Mouse (Mus musculus) forebrain, embryonic 15.5 days (tissue): ENCODE measurements at regions not wholly inside any gene's neighbourhood (a gene's known extent, or its start where the extent isn't known, plus 50 kb on each side); places are given as distances from the start of the nearest gene placed in this dataset.
A peak's percentile ranks its signal among the peaks of the same experiment; 100 is the strongest.

ENCODE experiments used
- ATAC-seq: fragments of 200-750 bp; cut with Nextera tagmentation; replicated peaks from 2 replicates; pipeline ENCODE4 v1.8.0; 2017; ENCODE audit warnings: mild to moderate bottlenecking, moderate TSS enrichment, moderate library complexity
- H3K27ac ChIP-seq: fragments of 300-500 bp; sonication (generic); replicated peaks from 2 replicates; pipeline ENCODE4 v1.5.1; 2015; ENCODE audit warnings: mild to moderate bottlenecking, inconsistent platforms
- H3K27me3 ChIP-seq: fragments of 300-500 bp; sonication (generic); 2 replicates; pipeline ENCODE4 v1.6.1; 2015; ENCODE audit warnings: inconsistent platforms
- H3K36me3 ChIP-seq: fragments of 300-500 bp; sonication (generic); 2 replicates; pipeline ENCODE4 v1.6.1; 2015; ENCODE audit warnings: mild to moderate bottlenecking, inconsistent platforms
- H3K4me1 ChIP-seq: fragments of 300-500 bp; sonication (generic); 2 replicates; pipeline ENCODE4 v1.6.1; 2015; ENCODE audit warnings: inconsistent platforms
- H3K4me2 ChIP-seq: fragments of 300-500 bp; sonication (generic); replicated peaks from 2 replicates; pipeline ENCODE4 v1.6.1; 2015; ENCODE audit warnings: mild to moderate bottlenecking, inconsistent platforms
- H3K4me3 ChIP-seq: fragments of 300-500 bp; sonication (generic); 2 replicates; pipeline ENCODE4 v1.5.1; 2015; ENCODE audit warnings: mild to moderate bottlenecking, inconsistent platforms
- H3K9ac ChIP-seq: fragments of 300-500 bp; sonication (generic); replicated peaks from 2 replicates; pipeline ENCODE4 v1.6.1; 2015; ENCODE audit warnings: mild to moderate bottlenecking, inconsistent platforms
- H3K9me3 ChIP-seq: fragments of 300-500 bp; sonication (generic); 2 replicates; pipeline ENCODE4 v1.6.1; 2016; ENCODE audit warnings: inconsistent platforms
- WGBS: fragments of 180-500 bp; shearing (Covaris S2); methylation state at CpG from one replicate; pipeline ENCODE4 v1.1.7; 2015; ENCODE audit warnings: mixed read lengths; 5-methylcytosine and 5-hydroxymethylcytosine counted together

- WGBS, result 16% methylated on average over 4 of the region's 4 CpGs
- Histone ChIP-seq H3K4me1 (no peaks in the 10 kb centered on the region), H3K27ac (no peak overlapping the region), H3K27me3 (no peaks in the 10 kb centered on the region), H3K9me3 (no peaks in the 10 kb centered on the region), H3K4me3 (no peak overlapping the region), H3K9ac (no peak overlapping the region), H3K36me3 (no peaks in the 10 kb centered on the region), H3K4me2 (no peak overlapping the region)
- 0 out of 2 replicates have a peak, but pooled peaks have one; percentile 19 for ATAC-seq
Observed at GRCm38 (mm10) chr13:78717686-78718431, 518.3 kb upstream of the Nr2f1 start.

GRCm38 (mm10) chr13:78717159-78717558 is 517.6 kb upstream of the Nr2f1 start:
- no peaks in the 10 kb centered on the region for H3K36me3 ChIP-seq
- ATAC-seq, result no peak
- WGBS, result 8% methylated on average over 1 of the region's 1 CpGs
- no peak overlapping the region for H3K4me3 ChIP-seq
- H3K4me2 ChIP-seq, result no peak overlapping the region
- no peak overlapping the region for H3K27ac ChIP-seq
- no peaks in the 10 kb centered on the region for H3K9me3 ChIP-seq
- no peaks in the 10 kb centered on the region for H3K27me3 ChIP-seq
- H3K4me1 ChIP-seq, result no peaks in the 10 kb centered on the region
- no peak overlapping the region for H3K9ac ChIP-seq

DNA sequence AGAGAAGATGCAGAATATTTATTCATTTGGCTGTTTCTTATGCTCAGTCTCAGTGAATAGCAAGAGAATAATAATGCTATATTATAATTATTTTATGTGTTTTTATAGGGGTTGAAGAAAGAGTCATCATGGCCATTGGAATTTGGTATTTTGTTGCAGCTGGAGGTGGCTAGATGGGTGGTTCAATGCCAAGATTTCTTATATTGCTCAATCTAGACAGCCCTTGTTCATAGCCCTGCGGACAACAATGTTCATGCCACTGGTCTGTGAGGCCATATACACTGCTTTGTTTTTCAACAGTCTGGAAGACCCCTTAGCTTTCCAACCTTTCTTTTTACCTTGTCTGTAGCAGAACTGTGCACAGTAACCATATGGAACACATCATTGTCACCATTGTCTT is 505.1 kb upstream of the Nr2f1 start:
- no peaks in the 10 kb centered on the region for H3K36me3 ChIP-seq
- WGBS, result 95% methylated on average over 1 of the region's 1 CpGs

GRCm38 (mm10) chr13:78697814-78698519 is 498.4 kb upstream of the Nr2f1 start:
- no peak overlapping the region; the same call in 1 of the 2 replicates for H3K27ac ChIP-seq
- WGBS, result 21% methylated on average over 3 of the region's 3 CpGs

More for the DNA sequence above, 505.1 kb upstream of the Nr2f1 start:
- Histone ChIP-seq H3K9me3 (no peaks in the 10 kb centered on the region), H3K4me3 (no peak overlapping the region), H3K27ac (no peak overlapping the region), H3K4me1 (no peaks in the 10 kb centered on the region), H3K9ac (no peak overlapping the region), H3K4me2 (no peak overlapping the region), H3K27me3 (no peaks in the 10 kb centered on the region)
- ATAC-seq, result no peak

GRCm38 (mm10) chr13:78679255-78679895 is 479.8 kb upstream of the Nr2f1 start:
- peak; percentile 46; the same call in 1 of the 2 replicates for ATAC-seq
- no peak overlapping the region for H3K4me3 ChIP-seq
- H3K4me1 ChIP-seq, result peaks cover 6% of the 10 kb centered on the region; the same call in 1 of the 2 replicates
- no peak overlapping the region for H3K9ac ChIP-seq
- 25% methylated on average over 4 of the region's 4 CpGs for WGBS
- no peaks in the 10 kb centered on the region for H3K36me3 ChIP-seq
- H3K4me2 ChIP-seq, result no peak overlapping the region
- H3K27ac ChIP-seq, result no peak overlapping the region
- no peaks in the 10 kb centered on the region for H3K27me3 ChIP-seq
- no peaks in the 10 kb centered on the region for H3K9me3 ChIP-seq

More at GRCm38 (mm10) chr13:78697814-78698519, 498.4 kb upstream of the Nr2f1 start:
- Histone ChIP-seq H3K27me3 (no peaks in the 10 kb centered on the region), H3K9ac (no peak overlapping the region), H3K36me3 (no peaks in the 10 kb centered on the region), H3K9me3 (no peaks in the 10 kb centered on the region), H3K4me1 (peaks cover 7% of the 10 kb centered on the region), H3K4me2 (no peak overlapping the region), H3K4me3 (no peak overlapping the region)
- ATAC-seq, result peak; percentile 68

- Histone ChIP-seq H3K9me3 (no peaks in the 10 kb centered on the region), H3K36me3 (no peaks in the 10 kb centered on the region), H3K4me2 (no peak overlapping the region), H3K27me3 (no peaks in the 10 kb centered on the region), H3K4me3 (no peak overlapping the region), H3K27ac (peak overlapping the region; percentile 31; the same call in 1 of the 2 replicates), H3K4me1 (peaks cover 6% of the 10 kb centered on the region; the same call in 1 of the 2 replicates), H3K9ac (no peak overlapping the region)
- peak; percentile 69 for ATAC-seq
- 10% methylated on average over 7 of the region's 7 CpGs for WGBS
Observed at GRCm38 (mm10) chr13:78678241-78678640, 478.7 kb upstream of the Nr2f1 start.

DNA sequence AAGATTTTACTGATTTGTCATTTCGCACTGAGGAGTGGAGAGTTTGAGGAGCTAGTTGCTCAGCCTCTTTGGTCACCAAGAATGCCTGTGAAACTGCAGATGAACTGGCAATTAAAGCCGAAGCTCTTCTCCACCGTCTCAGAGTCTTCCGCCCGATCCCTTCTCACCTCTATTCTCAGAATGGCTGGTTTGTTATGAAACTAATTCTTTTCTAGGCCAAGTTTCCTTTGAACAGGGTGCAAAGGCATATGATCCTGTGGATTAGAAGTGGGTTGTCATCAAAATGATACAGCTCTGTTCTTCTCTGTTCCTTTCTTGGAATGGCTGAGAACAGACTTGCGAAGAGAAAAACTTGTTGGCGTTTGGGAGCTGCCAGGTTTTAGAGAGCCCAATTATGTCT is 458.7 kb upstream of the Nr2f1 start:
- WGBS, result 82% methylated on average over 7 of the region's 7 CpGs
- Histone ChIP-seq H3K4me3 (no peak overlapping the region), H3K4me1 (no peaks in the 10 kb centered on the region), H3K9me3 (no peaks in the 10 kb centered on the region), H3K27ac (no peak overlapping the region), H3K9ac (no peak overlapping the region), H3K4me2 (no peak overlapping the region), H3K36me3 (no peaks in the 10 kb centered on the region), H3K27me3 (no peaks in the 10 kb centered on the region)
- ATAC-seq, result no peak

DNA sequence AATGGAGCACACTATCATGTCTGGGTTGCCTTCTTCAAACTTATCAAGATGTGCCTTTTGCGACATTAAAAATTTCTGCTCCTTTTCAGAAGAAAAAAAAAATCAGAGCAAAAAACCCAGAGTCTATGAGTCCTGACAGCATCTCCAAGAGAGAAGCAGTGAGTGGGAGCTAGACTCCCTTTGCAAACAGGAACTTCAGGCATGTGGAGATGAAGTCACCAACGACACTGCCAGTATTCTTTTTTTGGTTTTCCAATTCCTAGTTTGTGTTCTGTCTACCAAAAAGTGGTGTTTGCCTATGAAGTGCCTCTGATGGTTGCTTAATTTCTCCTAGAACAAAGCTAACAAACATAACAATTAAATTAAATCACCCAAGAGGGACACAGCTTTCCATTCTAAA is 457.2 kb upstream of the Nr2f1 start:
- H3K27me3 ChIP-seq, result no peaks in the 10 kb centered on the region
- no peak for ATAC-seq
- no peak overlapping the region for H3K9ac ChIP-seq
- H3K36me3 ChIP-seq, result no peaks in the 10 kb centered on the region
- H3K4me3 ChIP-seq, result no peak overlapping the region
- H3K4me1 ChIP-seq, result no peaks in the 10 kb centered on the region
- no peak overlapping the region for H3K4me2 ChIP-seq
- H3K9me3 ChIP-seq, result no peaks in the 10 kb centered on the region
- no peak overlapping the region for H3K27ac ChIP-seq
- WGBS, result 73% methylated on average over 2 of the region's 2 CpGs

DNA sequence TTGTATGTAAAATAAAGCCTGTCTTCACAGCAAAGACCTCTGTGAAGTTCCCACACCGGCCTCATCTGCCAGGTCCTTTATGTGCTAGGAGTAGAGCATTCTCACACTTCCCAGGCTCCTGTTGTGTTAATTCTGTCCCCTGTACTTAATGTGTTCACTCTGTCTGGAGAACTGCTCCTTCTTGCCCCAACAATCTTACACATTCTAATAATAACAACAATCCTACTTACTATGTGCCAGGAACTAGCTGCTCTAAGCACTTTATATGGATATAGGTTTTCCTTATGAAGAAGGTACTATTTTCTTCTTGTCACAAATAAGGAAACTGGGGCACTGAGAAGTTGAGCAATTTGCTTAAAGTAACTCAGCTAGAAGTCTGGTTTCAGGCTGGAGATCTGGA is 456.6 kb upstream of the Nr2f1 start:
- H3K4me2 ChIP-seq, result no peak overlapping the region
- ATAC-seq, result no peak
- H3K4me3 ChIP-seq, result no peak overlapping the region
- 59% methylated on average over 1 of the region's 1 CpGs for WGBS
- no peaks in the 10 kb centered on the region for H3K9me3 ChIP-seq
- H3K9ac ChIP-seq, result no peak overlapping the region
- no peak overlapping the region for H3K27ac ChIP-seq
- no peaks in the 10 kb centered on the region for H3K27me3 ChIP-seq
- H3K36me3 ChIP-seq, result no peaks in the 10 kb centered on the region
- H3K4me1 ChIP-seq, result no peaks in the 10 kb centered on the region

- Histone ChIP-seq H3K27ac (no peak overlapping the region), H3K36me3 (no peaks in the 10 kb centered on the region), H3K9ac (no peak overlapping the region), H3K4me3 (no peak overlapping the region), H3K4me1 (no peaks in the 10 kb centered on the region), H3K4me2 (no peak overlapping the region), H3K9me3 (no peaks in the 10 kb centered on the region), H3K27me3 (no peaks in the 10 kb centered on the region)
- ATAC-seq, result no peak
- WGBS, result 89% methylated on average over 1 of the region's 1 CpGs
Observed at GRCm38 (mm10) chr13:78650824-78651223, 451.3 kb upstream of the Nr2f1 start.

DNA sequence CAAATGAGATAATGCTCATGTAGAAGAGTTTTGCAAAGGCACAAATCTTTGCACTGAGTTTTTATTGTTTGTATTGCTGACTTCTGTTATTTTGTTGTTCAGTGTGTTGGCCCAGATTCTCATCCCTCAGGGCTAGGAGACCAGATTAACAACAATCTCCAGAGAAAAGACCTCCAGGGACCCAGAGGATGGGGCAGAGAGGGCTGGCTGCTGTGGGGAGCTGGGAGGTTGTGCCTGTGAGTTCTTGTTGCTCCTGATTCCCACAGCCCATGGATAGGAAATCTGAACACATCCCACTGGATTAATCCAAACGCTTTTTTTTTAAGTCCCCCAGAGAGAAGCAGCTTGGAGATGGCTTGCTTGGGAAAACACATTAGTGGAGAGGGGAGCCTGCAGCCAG is 445.0 kb upstream of the Nr2f1 start:
- 5% methylated on average over 1 of the region's 1 CpGs for WGBS
- ATAC-seq, result no peak

DNA sequence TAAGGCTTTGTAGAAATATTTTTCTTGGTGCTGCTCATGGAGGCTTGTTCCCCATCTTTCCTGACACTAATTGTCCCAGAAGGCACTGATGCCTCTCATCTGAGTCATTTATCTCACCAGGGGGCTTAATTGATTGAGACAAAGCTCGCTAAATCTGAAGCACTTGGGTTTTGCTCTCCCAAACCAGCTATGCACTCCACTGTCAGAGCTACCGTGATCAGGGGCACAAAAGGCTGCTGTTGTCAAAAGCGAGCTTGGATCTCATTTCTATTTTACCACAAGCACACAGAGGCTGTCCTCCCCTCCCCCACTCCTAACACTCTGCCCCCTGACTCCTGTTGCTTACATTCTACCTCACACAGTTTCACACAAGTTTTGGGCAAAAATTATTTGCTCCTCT is 443.5 kb upstream of the Nr2f1 start:
- no peak overlapping the region for H3K9ac ChIP-seq
- H3K4me2 ChIP-seq, result no peak overlapping the region
- 3% methylated on average over 3 of the region's 3 CpGs for WGBS
- peaks cover 13% of the 10 kb centered on the region for H3K4me1 ChIP-seq
- no peaks in the 10 kb centered on the region for H3K9me3 ChIP-seq
- no peaks in the 10 kb centered on the region for H3K36me3 ChIP-seq
- no peak overlapping the region for H3K27ac ChIP-seq
- H3K27me3 ChIP-seq, result no peaks in the 10 kb centered on the region
- ATAC-seq, result peak; percentile 62
- no peak overlapping the region for H3K4me3 ChIP-seq

More for the DNA sequence above, 445.0 kb upstream of the Nr2f1 start:
- H3K36me3 ChIP-seq, result no peaks in the 10 kb centered on the region
- no peak overlapping the region for H3K9ac ChIP-seq
- H3K27ac ChIP-seq, result no peak overlapping the region
- no peaks in the 10 kb centered on the region for H3K27me3 ChIP-seq
- H3K4me1 ChIP-seq, result peaks cover 13% of the 10 kb centered on the region
- H3K4me3 ChIP-seq, result no peak overlapping the region
- H3K9me3 ChIP-seq, result no peaks in the 10 kb centered on the region
- H3K4me2 ChIP-seq, result no peak overlapping the region
